Mouse (Mus musculus) neutrophil, adult 5-6 weeks (primary cell): ENCODE data around the gene Gtf3c5. TPM values are rescaled to one million over a fixed set of nuclear protein-coding genes. Genes with fewer than 3 reads are reported as not detected.
A peak's percentile ranks its signal among the peaks of the same experiment; 100 is the strongest.

Source experiments
- ATAC-seq: fragments of 151-379, 151-347 bp; 2 replicates; pipeline ENCODE4 v1.8.0; 2017; ENCODE audit warnings: mild to moderate bottlenecking, moderate TSS enrichment; ENCODE audit not compliant: insufficient number of reproducible peaks, poor library complexity, low FRiP score, severe bottlenecking; ENCODE audit errors: extremely low read depth
- total RNA-seq: library from RNA; stranded (forward); fragments of 200-1000 nt; gene quantifications from 2 replicates; pipeline ENCODE4 v1.2.3, GENCODE M21; 2017

Gtf3c5 gene
- total RNA-seq, 1 experiment from 2014 or later = 10.4 TPM

- no peak for ATAC-seq
These were observed 27.3 kb upstream of the Gtf3c5 start for GRCm38 (mm10) chr2:28610716-28611406.

DNA sequence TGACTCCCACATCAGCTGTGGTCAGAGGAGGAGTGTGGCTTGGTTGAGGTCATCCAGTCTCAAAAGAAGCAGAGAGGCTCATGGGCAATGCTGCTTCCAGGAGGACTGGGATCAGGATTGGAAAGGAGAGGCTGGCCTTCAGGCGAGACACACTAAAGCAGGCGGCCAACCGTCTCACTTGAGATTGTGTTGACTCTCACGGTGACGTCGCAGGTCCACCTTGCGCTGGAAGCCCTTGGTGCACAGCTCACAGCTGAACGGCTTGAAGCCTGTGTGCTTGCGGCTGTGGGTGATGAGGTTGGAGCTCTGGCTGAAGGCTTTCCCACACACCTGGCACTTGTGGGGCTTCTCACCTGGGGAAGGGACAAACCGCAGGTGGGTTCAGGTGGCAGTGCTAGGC, 26.3 kb upstream of the Gtf3c5 start:
- no peak for ATAC-seq

DNA sequence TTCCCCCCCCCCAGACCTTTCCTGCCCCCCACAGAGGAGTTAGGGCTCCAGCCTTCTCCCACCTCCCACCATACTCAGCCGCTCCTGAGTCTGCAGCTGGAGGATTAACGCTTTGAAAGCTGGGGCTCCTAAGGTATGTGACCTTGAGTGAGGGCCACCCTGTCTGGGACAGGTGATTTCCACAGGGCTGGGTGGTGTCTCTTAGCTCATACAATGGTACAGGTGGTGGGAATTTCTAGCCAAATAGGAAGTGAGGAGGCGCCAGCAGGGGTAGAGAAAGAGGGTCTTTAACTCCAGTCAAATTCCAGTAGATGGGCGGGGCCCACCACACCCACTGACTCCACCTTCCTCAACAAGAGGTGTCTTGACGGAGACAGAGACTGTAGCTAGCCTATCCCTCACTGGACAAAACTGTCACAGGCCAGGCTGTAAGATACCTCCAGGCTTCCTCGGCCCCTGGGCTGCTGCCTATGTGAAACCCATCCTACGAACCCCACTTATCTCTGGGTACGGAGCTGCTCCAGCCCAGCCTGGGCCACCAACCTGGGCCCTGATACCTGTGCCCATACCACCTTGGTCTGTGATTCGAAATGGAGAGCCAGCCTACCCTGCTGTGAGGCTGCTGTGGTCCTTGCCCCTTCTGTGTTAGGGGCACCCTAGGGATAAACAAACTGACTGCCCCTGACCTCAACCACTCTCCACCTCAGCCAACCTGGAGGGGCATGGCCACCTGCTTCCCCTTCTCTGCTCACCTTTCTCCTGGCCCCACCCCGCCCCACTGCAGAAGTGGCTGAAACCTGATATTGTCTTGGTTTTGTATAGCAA, 24.0 kb upstream of the Gtf3c5 start:
- no peak for ATAC-seq

- ATAC-seq = no peak
These were observed 23.2 kb upstream of the Gtf3c5 start for GRCm38 (mm10) chr2:28606601-28607340.

- ATAC-seq = 0 out of 2 replicates have a peak, but pooled peaks have one; percentile 20
These were observed 22.4 kb upstream of the Gtf3c5 start for GRCm38 (mm10) chr2:28605789-28606541.

DNA sequence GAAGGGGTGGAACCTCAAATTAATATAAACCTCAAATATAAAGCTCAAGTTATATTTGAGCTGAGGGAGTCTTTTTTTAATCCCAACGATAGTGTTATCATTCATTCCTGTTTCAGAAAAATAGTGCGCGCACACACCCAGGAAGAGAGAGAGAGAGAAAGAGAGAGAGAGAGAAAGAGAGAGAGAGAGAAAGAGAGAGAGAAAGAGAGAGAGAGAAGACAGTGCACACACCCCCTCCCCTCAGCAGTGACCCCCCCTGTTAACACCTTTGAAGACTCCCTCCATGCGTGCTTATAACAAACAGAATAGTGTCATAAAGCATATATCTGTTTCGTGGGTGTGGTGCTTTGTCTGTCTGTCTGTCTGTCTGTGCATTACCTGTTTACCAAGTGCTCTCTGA, 20.0 kb upstream of the Gtf3c5 start:
- no peak for ATAC-seq

DNA sequence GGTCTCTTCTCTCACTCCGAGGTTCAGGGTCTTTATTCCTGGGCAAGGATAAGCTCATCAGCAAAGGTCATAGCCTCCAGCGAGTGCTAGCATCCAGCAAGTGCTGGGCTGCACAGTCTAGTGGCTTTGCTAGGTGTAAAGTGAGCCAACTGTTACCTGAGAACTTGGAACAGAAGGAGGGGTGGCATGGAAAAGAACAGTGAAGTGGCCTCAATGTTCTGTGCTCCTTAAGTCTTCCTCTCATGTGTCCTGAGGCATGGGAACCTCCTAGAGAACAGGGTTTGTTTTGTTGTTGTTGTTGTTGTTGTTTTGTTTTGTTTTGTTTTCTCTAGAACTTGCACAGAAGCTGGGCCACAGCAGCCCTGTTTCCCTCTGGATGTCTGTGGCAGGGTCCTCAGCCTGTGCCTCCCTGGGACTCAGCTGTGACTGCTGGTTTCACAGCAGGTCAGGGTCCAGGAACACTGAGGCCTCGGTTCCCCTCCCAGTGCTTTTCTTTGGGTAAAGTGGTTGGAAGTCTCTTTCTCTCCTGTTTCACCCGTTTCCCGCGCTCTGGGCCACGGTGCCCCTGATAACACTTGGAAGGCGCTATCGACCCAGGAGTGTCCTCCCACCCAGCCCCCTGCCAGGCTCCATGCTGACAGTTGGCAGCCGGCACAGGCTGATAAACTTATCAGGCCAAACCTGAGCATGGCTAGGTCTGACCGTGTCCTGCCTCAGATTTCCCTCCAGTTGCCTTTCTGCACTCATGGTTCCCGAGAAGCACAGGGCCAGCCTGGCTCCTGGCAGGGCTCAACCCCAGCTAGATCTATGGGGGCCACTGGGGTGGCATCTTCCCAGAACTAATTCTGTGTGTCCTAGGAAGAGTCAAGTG, 18.4 kb upstream of the Gtf3c5 start:
- no peak for ATAC-seq

DNA sequence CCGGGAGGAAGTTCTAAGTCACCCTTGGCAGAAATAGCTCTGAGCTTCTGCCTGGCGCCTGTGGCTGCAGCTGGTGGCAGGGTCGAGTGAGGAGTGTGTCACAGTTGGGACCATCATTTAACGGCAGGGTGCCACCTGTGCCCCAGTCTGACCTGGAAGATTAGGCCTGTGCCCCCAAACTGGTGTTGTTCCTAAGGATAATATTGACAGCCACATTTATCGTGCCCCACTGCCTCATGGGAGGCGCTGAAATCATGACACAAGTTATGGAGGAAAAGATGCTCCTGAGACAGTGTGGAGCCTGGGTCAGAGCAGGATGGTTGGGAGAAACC, 16.0 kb upstream of the Gtf3c5 start:
- ATAC-seq = no peak

GRCm38 (mm10) chr2:28598692-28599568, 15.4 kb upstream of the Gtf3c5 start:
- ATAC-seq = no peak

DNA sequence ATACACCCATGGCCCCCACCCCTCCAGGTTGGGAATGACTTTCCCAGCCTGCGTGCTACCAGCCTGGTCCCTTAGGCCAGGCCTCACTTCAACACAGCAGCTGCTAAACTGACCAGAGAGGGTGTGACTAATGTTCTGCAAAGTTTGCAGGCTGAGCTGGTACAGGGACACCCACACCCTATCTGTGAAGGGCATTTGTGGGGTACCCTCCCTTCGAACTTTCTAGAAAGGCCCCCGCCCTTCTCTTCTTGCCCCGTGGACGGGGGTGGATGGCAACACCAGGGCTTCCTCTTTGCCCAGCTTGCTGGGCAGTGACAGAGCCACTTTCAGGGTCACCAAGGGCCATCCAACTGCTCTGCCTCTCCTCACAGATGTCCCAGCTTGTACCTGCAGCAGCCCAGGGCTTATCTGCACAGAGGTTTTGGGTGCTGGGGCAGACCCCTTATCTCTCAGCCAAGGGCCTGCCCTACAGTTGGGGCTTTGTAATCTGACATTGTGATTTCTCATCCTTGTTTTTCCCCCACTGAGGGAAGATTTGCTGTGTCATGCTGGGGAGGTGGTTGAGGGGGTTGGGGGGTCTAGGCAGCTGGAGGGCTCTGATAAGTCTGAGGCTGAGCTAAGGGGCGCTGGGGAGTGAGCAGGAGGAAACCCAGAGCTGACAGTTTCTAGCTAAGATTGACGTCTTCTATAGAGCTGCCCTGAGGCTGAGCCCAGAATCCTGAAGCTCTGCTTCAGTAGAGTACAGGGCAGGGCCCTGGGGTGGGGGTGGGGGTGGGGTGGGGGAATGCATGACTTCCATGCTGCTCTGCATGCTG, 14.4 kb upstream of the Gtf3c5 start:
- no peak for ATAC-seq

- no peak for ATAC-seq
These were observed 13.4 kb upstream of the Gtf3c5 start for GRCm38 (mm10) chr2:28596998-28597397.

DNA sequence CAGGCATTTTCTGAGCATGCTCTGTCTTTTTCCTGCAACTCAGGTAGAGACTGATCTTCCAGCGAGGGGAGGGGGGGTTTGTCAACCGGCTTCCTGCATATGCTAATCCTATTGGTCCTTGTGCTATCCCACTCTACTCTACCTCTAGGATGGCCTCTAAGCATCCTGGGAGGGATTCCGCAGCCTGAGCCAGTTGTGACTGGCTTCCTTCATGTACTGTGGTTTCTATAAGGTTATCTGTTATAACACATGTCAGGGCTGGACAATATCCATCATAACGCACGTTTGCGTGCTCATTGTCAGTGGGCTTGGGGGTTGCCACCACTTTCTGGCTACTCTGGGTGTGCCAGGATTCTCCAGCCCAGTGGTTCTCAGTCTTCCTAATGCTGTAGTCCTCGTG, 12.5 kb upstream of the Gtf3c5 start:
- no peak for ATAC-seq

GRCm38 (mm10) chr2:28592809-28593208, 9.3 kb upstream of the Gtf3c5 start:
- ATAC-seq = peak; percentile 78

GRCm38 (mm10) chr2:28591479-28591878, 7.9 kb upstream of the Gtf3c5 start:
- ATAC-seq = no peak

DNA sequence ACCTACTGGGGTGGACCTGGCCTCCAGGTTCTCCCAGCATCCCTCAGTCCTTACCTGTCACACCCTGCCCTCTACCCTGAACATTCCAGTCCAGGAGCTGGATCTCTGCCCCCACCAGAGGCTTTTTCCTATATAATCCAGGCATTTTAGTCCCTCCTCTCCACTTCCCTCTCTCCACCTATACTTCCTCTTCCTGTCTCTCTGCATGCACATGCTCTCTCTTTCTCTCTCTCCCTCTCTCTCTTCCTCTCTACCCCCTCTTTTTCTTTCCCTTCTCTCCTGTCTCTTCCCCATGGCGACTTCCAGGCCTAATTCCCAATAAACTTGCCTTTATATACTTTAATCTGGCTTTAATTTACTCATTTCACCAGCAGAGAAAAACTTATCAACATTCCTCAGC, 5.0 kb upstream of the Gtf3c5 start:
- ATAC-seq = no peak

GRCm38 (mm10) chr2:28585730-28586129, 2.2 kb upstream of the Gtf3c5 start:
- no peak for ATAC-seq
